Mouse (Mus musculus): ENCODE measurements at regions not wholly inside any gene's neighbourhood (a gene's known extent, or its start where the extent isn't known, plus 50 kb on each side); places are given as distances from the start of the nearest gene placed in this dataset.

- DNase-seq = no peak
Observed at GRCm38 (mm10) chr8:97477098-97477457, 1588.7 kb upstream of the Got2 start.

DNA sequence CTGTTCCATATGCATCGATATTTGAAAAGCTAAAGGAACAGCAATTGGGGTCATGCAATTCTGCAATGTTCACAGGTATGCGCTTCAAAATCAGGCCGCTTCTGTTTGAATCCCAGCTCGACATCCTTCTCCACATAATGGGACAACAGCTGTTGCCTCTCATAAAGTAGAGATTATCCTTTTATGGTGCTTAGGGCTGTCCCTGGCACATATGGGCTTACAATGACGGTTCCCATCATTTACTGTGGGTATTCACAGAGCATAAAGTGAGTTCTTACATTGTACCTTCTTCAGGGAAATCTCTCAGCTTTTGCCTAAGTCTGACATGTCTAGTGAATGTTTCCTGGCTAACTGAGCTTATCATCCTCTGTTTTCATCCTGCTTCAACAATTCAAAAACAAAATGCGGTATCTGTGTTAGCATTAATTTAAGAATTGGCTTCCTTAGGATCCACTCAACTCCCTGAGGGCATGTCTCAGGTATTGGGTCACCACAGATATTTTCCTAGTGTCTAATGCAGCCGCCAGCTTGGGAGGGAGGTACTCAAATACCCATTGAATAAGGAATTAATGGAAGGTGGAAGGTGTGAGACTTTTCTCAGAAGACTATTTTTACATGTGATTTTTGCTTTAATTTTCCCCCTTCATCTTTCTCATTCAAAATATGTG lies 1588.2 kb upstream of the Got2 start:
- no peak for DNase-seq

DNA sequence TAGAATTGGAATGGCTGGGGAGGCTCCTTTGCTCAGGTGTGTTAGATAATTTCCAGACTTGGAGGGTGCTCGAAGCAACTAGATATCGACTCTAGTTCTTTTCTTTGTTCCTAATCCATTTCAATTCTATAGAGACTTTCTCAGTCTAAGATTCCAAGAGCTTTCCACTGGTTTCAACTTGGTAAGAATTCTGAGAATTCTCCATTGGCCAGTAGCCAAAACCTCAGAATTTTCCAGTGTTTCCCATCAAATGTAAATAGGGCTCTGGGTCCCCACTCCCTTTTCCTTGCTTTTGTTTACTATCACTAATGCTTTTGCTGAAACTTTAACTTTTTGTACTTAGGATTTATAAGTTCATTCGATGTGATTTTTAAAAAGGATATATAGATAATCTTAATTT lies 1585.0 kb upstream of the Got2 start:
- no peak for DNase-seq

DNA sequence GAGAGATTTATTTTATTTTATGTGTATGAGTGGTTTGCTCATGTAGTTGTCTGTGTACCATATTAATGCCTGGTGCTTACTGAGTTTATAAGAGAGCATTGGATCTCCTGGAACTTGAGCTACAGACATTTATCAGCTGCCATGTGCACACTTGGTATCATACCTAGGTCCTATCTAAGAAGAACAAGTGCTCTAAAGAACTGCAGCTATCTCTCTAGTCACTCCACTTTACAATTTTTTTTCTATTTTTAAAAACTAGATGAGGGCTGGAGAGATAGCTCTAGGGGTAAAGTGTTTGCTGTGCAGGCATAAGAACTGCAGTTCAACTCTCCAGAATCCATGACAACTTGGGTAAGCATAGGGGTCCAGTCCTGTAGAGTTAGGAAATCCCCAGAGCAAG lies 1573.1 kb upstream of the Got2 start:
- DNase-seq = no peak

- DNase-seq = no peak
Observed at GRCm38 (mm10) chr8:97447696-97448095, 1559.3 kb upstream of the Got2 start.

DNA sequence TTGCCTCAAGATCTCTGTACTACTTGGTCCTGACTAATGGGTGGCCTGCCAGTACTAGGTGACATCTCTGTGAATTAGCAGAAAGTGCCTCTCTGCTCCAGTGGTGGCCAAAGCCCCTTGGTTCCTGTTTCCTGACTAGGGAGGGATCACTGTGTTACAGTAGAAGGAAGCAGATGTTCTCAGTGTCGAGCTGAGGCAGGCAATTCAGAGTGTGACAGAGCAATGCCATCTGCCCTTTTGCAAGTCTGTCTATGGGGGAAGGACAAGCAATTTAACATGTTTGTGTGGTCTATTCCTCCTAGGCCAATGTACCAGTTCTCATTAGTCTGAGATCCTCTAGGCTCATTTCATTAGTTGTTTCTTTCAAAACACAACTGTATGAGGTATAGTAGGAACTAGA lies 1553.1 kb upstream of the Got2 start:
- no peak for DNase-seq

GRCm38 (mm10) chr8:97433584-97433983 lies 1545.2 kb upstream of the Got2 start:
- DNase-seq = no peak

- DNase-seq = no peak
Observed at GRCm38 (mm10) chr8:97431467-97431866, 1543.1 kb upstream of the Got2 start.

- no peak for DNase-seq
Observed at GRCm38 (mm10) chr8:97422331-97422730, 1534.0 kb upstream of the Got2 start.

- no peak for DNase-seq
Observed at GRCm38 (mm10) chr8:97414742-97415141, 1526.4 kb upstream of the Got2 start.

DNA sequence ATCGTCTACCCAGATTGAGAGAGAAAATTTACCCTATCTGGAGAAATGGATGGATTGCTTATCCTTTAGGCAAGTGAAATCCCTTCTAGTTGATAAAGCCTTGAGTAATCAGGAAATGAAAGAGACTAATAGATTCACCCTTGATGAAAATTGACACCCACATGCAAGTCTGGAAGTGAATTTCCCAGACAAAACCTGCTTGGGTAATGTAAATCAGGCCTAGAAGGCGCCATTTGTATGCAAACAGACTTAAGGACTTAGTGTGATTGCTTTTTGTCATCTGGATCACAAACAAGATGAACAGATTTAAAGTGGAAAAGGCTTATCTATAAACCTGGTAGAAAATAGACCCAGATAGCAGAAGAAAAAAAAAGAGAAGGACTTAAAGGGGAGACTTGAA lies 1515.0 kb upstream of the Got2 start:
- no peak for DNase-seq

DNA sequence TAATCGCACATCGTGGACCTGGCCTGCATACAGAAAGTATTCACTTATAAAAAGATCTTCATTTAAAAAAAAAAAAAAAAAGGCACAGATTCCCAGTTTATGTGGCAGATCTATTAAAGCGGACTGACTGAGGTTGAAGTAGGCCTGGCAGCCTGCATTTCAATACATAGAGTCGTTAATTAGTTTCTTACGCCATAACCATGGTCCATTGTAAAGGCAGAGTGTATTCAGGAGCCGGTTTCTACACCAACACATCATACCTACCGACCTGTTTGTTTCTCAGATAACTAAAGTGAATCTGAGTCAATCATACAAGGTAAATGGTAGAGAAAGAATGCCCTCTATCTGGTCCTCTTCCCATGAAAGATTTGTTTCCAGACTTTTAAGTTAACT lies 1509.0 kb upstream of the Got2 start:
- DNase-seq = no peak

DNA sequence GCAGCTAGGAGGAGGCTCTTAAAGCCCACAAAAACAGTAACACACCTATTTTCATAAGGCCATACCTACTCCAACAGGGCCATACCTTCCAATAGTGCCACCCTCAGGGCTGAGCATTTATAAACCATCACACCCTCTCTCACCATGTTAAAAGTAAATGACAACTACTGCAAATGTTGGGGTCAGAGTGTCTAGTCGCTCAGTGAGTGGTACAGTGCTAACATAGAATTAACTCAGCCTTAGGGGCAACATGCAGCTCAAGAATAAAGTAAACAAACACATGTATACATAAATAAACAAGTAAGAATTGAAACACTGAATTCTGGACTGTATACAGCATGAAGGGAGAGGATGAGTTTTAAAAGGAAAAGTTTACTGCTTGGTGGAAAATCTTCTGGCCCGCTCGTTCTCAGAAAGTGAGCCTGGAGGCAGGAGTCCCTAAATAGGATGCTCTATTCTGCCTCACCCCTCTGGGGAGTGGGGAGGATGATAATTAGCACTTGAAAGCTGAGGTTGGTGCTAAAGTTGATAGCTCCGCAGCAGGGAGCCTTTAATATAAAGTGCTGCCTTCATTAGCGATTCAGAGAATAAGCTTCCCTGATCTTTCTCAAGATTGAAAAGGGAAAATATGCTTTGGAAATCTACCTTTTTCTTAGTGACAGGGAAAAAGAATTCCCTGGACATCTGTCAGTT lies 1508.4 kb upstream of the Got2 start:
- no peak for DNase-seq

DNA sequence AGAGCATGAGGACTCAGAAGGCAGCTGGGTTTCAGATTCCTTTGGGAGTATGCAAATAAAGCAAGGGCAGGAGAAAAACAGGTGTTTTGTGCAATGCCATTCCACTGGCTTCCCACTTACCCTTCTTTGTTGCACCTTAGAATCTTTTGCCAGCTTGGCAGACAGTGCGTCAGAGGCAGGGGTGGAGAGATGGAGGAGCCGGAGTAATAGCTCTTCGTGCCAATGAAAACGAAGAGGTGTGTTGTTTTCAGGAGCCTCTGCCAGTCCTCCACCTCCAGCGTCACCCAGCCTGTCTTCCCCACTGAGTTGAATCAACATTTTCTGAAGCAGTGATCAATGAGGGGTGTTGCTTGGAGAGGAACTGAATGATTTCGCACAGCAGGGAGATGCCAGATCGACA lies 1501.3 kb upstream of the Got2 start:
- peak; percentile 27 to 34 for DNase-seq

- DNase-seq = no peak
Observed at GRCm38 (mm10) chr8:97389149-97389548, 1500.8 kb upstream of the Got2 start.

- DNase-seq = no peak
Observed at GRCm38 (mm10) chr8:97374911-97375771, 1486.8 kb upstream of the Got2 start.

DNA sequence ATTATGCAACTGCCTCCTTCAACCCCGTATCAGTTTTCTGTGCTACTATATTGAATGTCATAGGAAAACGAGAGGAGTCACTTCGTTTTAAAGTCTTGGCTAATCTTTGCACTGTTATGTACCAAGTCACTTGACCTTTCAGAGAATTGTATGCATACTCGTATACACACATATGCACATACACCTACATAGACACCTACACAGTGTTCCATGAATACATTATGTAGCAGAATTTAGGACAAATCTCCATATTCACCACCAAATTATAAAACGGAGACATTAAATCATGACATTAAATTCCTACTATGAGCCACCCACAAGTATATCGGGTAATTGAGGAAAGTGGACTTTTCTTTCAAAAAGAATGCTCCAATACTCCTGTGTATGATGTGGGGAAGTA lies 1458.3 kb upstream of the Got2 start:
- no peak for DNase-seq

- DNase-seq = no peak
Observed at GRCm38 (mm10) chr8:97315497-97315896, 1427.2 kb upstream of the Got2 start.

DNA sequence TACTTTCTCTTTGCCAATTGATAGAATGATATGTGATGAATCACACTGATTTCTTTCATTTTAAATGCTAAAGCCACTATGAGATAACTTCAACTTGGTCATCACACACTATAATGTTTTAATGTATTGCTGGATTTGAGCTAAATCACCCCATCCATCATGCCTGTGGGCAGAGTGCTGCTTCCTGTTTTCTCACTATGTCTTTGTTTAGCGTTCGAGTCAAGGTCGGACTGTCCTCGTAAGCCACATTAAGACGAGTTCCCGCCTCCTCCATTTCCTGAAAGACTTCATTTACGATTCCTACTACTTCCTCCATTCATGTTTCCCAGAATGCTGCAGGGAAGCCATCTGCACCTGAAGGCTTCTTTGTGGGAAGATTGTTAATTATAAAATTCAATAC lies 1420.0 kb upstream of the Got2 start:
- no peak for DNase-seq

- DNase-seq = no peak
Observed at GRCm38 (mm10) chr8:97270582-97270981, 1382.2 kb upstream of the Got2 start.

DNA sequence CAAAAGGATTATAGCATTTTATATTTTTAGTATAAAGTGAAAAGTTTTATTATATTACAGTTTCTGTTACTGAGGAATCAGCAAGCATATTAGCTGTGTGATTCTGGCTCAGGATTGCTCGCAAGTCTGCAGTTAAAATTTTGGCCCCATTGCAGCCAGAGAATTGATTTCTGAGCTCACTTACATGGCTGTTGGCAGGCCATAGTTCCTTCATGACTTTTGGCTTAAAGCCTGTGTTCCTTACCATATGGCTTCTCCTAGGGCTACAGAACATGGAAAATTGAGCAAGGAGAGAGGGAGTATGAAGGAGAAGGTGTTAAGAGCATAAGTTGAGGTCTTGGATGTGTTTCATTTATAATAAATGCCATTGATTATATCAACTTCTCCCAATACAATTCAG lies 1372.6 kb upstream of the Got2 start:
- no peak for DNase-seq

DNA sequence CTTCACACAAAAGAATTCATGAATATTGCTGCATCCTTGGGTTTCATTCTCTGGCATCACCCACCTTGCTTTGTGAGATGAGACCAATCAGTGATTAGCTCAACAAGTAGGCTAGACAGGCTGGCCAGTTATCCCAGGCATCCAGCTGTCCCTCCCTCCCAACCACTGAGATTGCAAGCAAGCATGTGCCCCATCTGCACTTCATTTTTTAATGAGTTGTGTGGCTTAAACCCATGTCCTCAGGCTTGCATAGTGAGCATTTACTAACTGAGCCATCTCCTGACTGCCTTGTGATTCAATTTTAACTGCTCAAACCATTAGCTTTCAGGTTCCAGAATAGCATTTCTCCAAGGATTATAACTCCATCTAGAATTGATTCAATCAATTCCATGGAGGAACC lies 1365.8 kb upstream of the Got2 start:
- DNase-seq = no peak

- no peak for DNase-seq
Observed at GRCm38 (mm10) chr8:97252232-97252631, 1363.9 kb upstream of the Got2 start.

DNA sequence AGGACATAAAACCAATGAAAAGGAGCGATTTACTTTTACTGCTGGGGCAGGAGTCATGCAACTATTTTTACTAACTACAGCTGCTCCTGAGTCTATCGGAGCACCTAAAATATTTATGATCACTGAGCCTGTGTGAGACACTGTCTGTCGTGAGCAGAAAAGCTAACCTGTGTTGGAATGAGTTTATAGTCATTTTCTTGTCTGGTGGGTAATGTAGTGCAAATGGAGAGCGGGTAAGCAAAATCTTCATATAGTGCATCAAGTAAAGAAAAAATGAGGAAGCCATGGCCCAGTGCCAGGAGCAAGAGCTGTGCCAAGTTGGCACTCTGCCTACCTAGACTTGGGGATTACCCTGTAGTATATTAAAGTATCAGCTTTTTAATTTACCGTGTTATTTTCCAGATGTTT lies 1363.1 kb upstream of the Got2 start:
- DNase-seq = no peak

Measured in layer of hippocampus, postnatal 36 days (tissue).